Mouse (Mus musculus): Measurements from ENCODE around the gene Olfml1.

GRCm38 (mm10) chr7:107600651-107601050 lies 33.4 kb downstream of the Olfml1 start:
- TF ChIP-seq CTCF (conservative IDR thresholded peaks at IDR 0.05; ENCODE audit: low read length) (no peak), NANOG (IDR thresholded peaks at IDR 0.05; ENCODE audit: borderline replicate concordance, low read length) (no peak)
